Mouse (Mus musculus) left cerebral cortex, postnatal 14 days (tissue): ENCODE measurements at regions not wholly inside any gene's neighbourhood (a gene's known extent, or its start where the extent isn't known, plus 50 kb on each side); places are given as distances from the start of the nearest gene placed in this dataset.

Experiments used
- DNase-seq, 2 experiments: peaks; one replicate each; pipeline ENCODE4 v3.0.0; 2021 to 2022; ENCODE audit warnings: low spot score in 2 of 2, mixed read lengths in 1 of 2
- intact Hi-C: fragments of 180-260 bp; cut with DNase I; formaldehyde crosslinking; loops from one replicate; pipeline ENCODE4 v1.15.1; 2025

- no peak for DNase-seq
- intact Hi-C loops = no loop called here
These were observed 1382.9 kb upstream of the Tenm2 start for GRCm38 (mm10) chr11:38618707-38619106.

DNA sequence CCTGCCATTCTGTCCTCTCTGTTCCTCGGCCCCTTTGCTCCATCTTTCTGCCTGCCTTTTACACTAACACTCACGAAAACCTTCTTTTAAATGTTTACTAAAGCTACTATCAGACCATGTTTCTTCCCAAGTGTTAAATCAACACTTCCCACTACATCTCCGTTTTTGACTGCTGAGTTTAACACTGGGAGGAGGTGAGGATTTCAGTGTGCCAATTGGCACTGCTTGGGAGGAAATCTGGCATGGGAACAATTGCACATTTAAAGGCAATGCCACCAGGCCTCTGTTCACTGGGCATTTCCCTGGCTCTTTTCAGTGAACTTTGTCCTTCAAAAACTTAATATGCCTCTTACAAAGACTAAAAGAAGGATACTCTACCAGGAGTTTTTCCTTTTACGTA, 1365.2 kb upstream of the Tenm2 start:
- intact Hi-C loops = no loop called here

DNA sequence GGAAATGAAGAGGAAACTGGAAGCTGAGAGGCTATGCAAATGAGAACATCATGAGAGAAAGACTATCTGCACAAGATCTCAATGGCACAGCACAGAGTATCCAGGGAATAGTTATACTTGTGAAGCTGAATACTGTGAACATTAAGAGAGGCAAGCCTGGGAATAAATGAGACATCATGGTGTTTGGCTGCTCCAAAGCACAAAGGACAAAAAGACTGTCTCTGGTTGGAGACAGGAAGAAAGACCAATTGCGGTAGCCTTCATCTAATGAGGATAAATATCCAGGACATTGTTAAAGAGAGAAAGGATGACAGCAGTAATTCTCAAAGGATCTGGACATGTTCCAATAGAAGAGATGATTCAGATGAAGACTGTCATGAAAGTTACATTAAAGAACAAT, 1332.8 kb upstream of the Tenm2 start:
- intact Hi-C loops = no loop called here
- no peak for DNase-seq

More for the DNA sequence above, 1365.2 kb upstream of the Tenm2 start:
- peak; percentile 11 to 28 for DNase-seq

DNA sequence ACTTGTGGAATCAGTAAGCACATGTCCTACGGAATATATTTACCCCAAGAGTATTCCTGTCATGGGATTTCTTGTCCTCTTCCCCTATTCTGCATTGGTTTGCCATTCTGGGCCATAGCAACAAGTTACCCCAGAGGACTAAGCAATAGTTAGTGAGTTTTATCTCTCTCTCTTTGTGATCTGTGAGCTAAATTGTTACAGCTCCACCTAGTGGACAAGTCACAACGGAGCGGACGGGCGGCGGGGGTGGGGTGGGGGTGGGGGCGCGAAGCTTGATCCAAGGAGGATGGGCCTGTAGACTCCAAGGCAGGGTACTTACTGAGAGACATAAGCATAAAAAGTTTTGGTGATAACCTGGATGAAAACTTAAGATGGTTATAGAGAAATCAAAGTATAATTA, 1308.1 kb upstream of the Tenm2 start:
- peak; percentile 1 to 2 for DNase-seq
- intact Hi-C loops = no loop called here

- no peak for DNase-seq
- intact Hi-C loops = no loop called here
These were observed 1304.3 kb upstream of the Tenm2 start for GRCm38 (mm10) chr11:38540097-38540496.

- intact Hi-C loops = no loop called here
- no peak for DNase-seq
These were observed 1296.5 kb upstream of the Tenm2 start for GRCm38 (mm10) chr11:38532282-38532681.

- intact Hi-C loops = no loop called here
- DNase-seq = no peak
These were observed 1273.9 kb upstream of the Tenm2 start for GRCm38 (mm10) chr11:38509676-38510075.

DNA sequence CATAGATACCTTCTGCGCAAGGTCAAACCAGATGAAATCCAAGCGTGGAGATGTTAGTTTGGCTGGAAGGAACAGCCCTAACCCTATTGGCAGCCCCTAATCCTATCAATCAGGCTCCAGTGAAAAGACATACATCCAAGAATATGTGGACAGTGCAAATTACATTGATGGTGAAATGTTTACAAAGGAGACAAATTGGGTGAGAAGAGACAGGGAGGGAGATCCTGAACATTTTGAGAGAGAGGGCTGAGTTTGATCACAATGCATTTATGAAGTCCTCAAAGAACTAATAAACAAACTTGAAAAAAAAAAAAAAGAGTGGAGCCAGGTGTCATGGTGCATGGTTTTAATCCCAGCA, 1228.5 kb upstream of the Tenm2 start:
- intact Hi-C loops = no loop called here
- DNase-seq = no peak

DNA sequence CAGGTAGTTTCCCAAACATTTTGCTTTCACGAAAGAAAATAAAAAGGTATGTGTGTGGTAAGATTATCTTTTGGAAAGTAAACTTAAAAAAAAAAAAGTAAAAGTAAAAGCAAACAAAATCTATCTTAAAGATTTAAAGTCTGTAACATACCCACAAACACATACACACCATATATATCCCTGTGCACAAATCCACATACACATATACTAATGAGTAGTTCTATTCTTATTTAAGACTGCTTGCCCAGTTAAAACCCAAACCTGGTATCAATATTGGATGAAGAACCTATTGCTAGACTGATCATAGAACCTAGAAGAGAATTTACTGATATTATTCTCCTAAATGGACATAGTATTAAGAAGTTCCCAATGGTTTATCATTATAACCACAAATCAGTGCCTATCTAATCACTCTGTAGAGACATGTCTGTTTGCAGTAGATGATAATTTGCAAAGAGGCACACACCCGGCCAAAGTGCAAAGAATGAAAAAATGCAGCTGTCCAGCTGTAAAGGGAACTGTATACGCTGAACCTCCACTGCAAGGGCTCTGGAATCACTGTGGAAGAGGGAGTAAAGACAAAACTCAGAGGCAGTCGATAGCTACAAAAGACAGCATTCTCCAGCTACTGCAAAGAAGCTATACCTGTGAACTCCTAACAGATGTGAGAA, 1227.9 kb upstream of the Tenm2 start:
- no peak for DNase-seq
- intact Hi-C loops = no loop called here

GRCm38 (mm10) chr11:38443291-38443690, 1207.5 kb upstream of the Tenm2 start:
- DNase-seq = no peak
- intact Hi-C loops = no loop called here

DNA sequence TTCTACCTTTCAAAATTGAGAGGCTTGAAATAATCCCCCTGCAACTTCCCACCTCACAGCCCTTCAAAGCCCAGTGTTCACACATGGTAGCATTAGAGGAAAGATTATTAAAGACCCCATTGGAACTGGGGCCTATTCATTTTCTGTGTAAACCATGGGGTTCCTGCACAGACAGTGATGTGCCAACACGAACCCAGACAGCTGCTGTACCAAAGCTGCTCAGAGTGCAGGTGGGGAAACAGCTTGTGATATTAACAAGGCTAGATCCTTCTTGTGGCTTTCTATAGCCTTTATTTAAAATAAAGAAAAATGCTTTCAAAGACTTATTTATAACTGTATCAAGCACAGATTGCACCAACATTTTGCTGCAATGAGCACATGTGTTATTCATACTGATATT, 1174.5 kb upstream of the Tenm2 start:
- intact Hi-C loops = no loop called here
- no peak for DNase-seq

DNA sequence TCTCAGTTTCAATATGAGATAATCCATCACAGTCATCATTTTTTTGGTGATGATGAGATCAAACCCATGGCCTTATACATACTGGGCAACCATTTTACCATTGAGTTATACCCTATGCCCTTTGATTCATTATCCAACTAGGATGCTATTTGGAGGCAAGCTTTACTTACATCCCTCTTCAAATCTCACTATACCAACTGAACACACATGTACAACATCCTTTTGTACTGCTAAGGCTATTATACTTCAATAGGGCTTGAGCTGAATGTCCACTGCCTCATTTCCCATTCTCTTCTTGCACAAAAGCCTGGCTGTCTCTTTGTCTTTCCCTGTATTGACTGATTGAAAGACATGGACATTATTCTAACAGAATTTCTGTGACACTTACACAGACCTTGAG, 1162.0 kb upstream of the Tenm2 start:
- intact Hi-C loops = no loop called here
- no peak for DNase-seq

- DNase-seq = no peak
- intact Hi-C loops = no loop called here
These were observed 1151.2 kb upstream of the Tenm2 start for GRCm38 (mm10) chr11:38386958-38387357.

DNA sequence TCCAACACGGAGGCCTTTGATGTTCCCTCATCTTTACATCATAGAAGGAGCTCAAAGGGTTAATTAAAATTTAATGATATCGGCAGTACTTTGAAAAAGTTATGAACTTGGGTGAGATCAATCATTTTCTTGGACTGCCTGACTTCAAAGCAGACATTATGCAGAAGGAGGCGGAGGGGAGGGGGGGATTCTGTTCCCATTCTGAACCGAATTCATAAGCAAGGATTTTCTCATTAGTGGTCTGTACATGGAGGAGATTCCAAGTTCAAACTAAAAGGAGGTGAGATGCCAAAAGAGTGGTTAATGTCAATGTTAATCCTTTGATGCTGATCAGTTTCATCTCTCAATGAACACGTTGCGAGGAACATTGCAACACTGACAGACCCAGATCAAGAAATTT, 1110.7 kb upstream of the Tenm2 start:
- intact Hi-C loops = no loop called here

GRCm38 (mm10) chr11:38335411-38335810, 1099.6 kb upstream of the Tenm2 start:
- no peak for DNase-seq
- intact Hi-C loops = no loop called here

More for the DNA sequence above, 1110.7 kb upstream of the Tenm2 start:
- DNase-seq = no peak

GRCm38 (mm10) chr11:38297693-38298092, 1061.9 kb upstream of the Tenm2 start:
- intact Hi-C loops = no loop called here
- DNase-seq = no peak

GRCm38 (mm10) chr11:38291289-38291688, 1055.5 kb upstream of the Tenm2 start:
- intact Hi-C loops = no loop called here
- DNase-seq = no peak

- DNase-seq = no peak
- intact Hi-C loops = no loop called here
These were observed 1045.2 kb upstream of the Tenm2 start for GRCm38 (mm10) chr11:38280961-38281360.
